Mouse (Mus musculus): ENCODE data around the gene Tmem131l. TPM values are rescaled to one million over a fixed set of nuclear protein-coding genes. Genes with fewer than 3 reads are reported as not detected.
"Not testable (repeated sequence)": the region's sequence is repeated elsewhere in the genome, so short reads cannot be mapped to it uniquely, and the experiment has no call there.

Gene Tmem131l
- polyA plus RNA-seq, 1 experiment from 2014 or later, result 89.0 TPM

- DNase-seq (ENCODE audit: low spot score) (no peak), ATAC-seq (ENCODE audit: low FRiP score) (no peak)
- H3K4me2 ChIP-seq (replicated peaks; ENCODE audit: low read depth, low read length), result no peak overlapping the region
- H3K27me3 ChIP-seq (ENCODE audit: control insufficient read depth, insufficient read depth, low read length), result no peaks in the 10 kb centered on the region
- no peaks in the 10 kb centered on the region for H3K4me1 ChIP-seq (replicated peaks; ENCODE audit: control insufficient read depth, insufficient read depth, low read length)
- H3K9me3 ChIP-seq (ENCODE audit: control insufficient read depth, low read length), result no peaks in the 10 kb centered on the region
- 98% methylated on average over 2 of the region's 2 CpGs for WGBS
- H3K4me3 ChIP-seq (ENCODE audit: low read depth, low read length), result no peak overlapping the region
- H3K27ac ChIP-seq (ENCODE audit: low read depth, low read length), result no peak overlapping the region
- H3K9ac ChIP-seq (ENCODE audit: low read depth, low read length), result no peak overlapping the region
- H3K36me3 ChIP-seq (ENCODE audit: control insufficient read depth, insufficient read depth, low read length), result no peaks in the 10 kb centered on the region
Observed at GRCm38 (mm10) chr3:83869776-83870175, 170.2 kb downstream of the Tmem131l start.

- H3K9ac ChIP-seq (ENCODE audit: low read depth, low read length); H3K4me1 ChIP-seq (replicated peaks; ENCODE audit: control insufficient read depth, insufficient read depth, low read length); H3K36me3 ChIP-seq (ENCODE audit: control insufficient read depth, insufficient read depth, low read length); H3K27ac ChIP-seq (ENCODE audit: low read depth, low read length); ATAC-seq (ENCODE audit: low FRiP score); H3K9me3 ChIP-seq (ENCODE audit: control insufficient read depth, low read length); H3K4me3 ChIP-seq (ENCODE audit: low read depth, low read length); DNase-seq (ENCODE audit: low spot score); H3K4me2 ChIP-seq (replicated peaks; ENCODE audit: low read depth, low read length); H3K27me3 ChIP-seq (ENCODE audit: control insufficient read depth, insufficient read depth, low read length): not testable (repeated sequence)
Observed at GRCm38 (mm10) chr3:83867026-83867425, 172.9 kb downstream of the Tmem131l start.

GRCm38 (mm10) chr3:83865216-83865615 is 174.8 kb downstream of the Tmem131l start:
- H3K4me2 ChIP-seq (replicated peaks; ENCODE audit: low read depth, low read length), result no peak overlapping the region
- no peaks in the 10 kb centered on the region for H3K27me3 ChIP-seq (ENCODE audit: control insufficient read depth, insufficient read depth, low read length)
- no peaks in the 10 kb centered on the region for H3K36me3 ChIP-seq (ENCODE audit: control insufficient read depth, insufficient read depth, low read length)
- H3K4me1 ChIP-seq (replicated peaks; ENCODE audit: control insufficient read depth, insufficient read depth, low read length), result no peaks in the 10 kb centered on the region
- no peak for DNase-seq (ENCODE audit: low spot score)
- H3K9me3 ChIP-seq (ENCODE audit: control insufficient read depth, low read length), result no peaks in the 10 kb centered on the region
- ATAC-seq (ENCODE audit: low FRiP score), result no peak
- 88% methylated on average over 2 of the region's 2 CpGs for WGBS
- H3K4me3 ChIP-seq (ENCODE audit: low read depth, low read length), result no peak overlapping the region
- no peak overlapping the region for H3K9ac ChIP-seq (ENCODE audit: low read depth, low read length)
- no peak overlapping the region for H3K27ac ChIP-seq (ENCODE audit: low read depth, low read length)

GRCm38 (mm10) chr3:83864064-83864548 is 175.9 kb downstream of the Tmem131l start:
- Histone ChIP-seq H3K4me1 (replicated peaks; ENCODE audit: control insufficient read depth, insufficient read depth, low read length) (no peaks in the 10 kb centered on the region), H3K27ac (ENCODE audit: low read depth, low read length) (no peak overlapping the region), H3K9me3 (ENCODE audit: control insufficient read depth, low read length) (no peaks in the 10 kb centered on the region), H3K4me3 (ENCODE audit: low read depth, low read length) (no peak overlapping the region), H3K9ac (ENCODE audit: low read depth, low read length) (no peak overlapping the region), H3K27me3 (ENCODE audit: control insufficient read depth, insufficient read depth, low read length) (no peaks in the 10 kb centered on the region), H3K36me3 (ENCODE audit: control insufficient read depth, insufficient read depth, low read length) (no peaks in the 10 kb centered on the region), H3K4me2 (replicated peaks; ENCODE audit: low read depth, low read length) (no peak overlapping the region)
- DNase-seq (ENCODE audit: low spot score) (no peak), ATAC-seq (ENCODE audit: low FRiP score) (no peak)
- WGBS, result 78% methylated on average over 9 of the region's 9 CpGs

GRCm38 (mm10) chr3:83862956-83863355 is 177.0 kb downstream of the Tmem131l start:
- Histone ChIP-seq H3K9ac (ENCODE audit: low read depth, low read length) (no peak overlapping the region), H3K4me3 (ENCODE audit: low read depth, low read length) (no peak overlapping the region), H3K27me3 (ENCODE audit: control insufficient read depth, insufficient read depth, low read length) (no peaks in the 10 kb centered on the region), H3K4me1 (replicated peaks; ENCODE audit: control insufficient read depth, insufficient read depth, low read length) (no peaks in the 10 kb centered on the region), H3K36me3 (ENCODE audit: control insufficient read depth, insufficient read depth, low read length) (no peaks in the 10 kb centered on the region), H3K27ac (ENCODE audit: low read depth, low read length) (no peak overlapping the region), H3K9me3 (ENCODE audit: control insufficient read depth, low read length) (no peaks in the 10 kb centered on the region), H3K4me2 (replicated peaks; ENCODE audit: low read depth, low read length) (no peak overlapping the region)
- DNase-seq (ENCODE audit: low spot score) (no peak), ATAC-seq (ENCODE audit: low FRiP score) (no peak)
- 33% methylated on average over 1 of the region's 1 CpGs for whole genome bisulfite sequencing

- Histone ChIP-seq H3K27me3 (ENCODE audit: control insufficient read depth, insufficient read depth, low read length) (no peaks in the 10 kb centered on the region), H3K4me2 (replicated peaks; ENCODE audit: low read depth, low read length) (no peak overlapping the region), H3K4me1 (replicated peaks; ENCODE audit: control insufficient read depth, insufficient read depth, low read length) (no peaks in the 10 kb centered on the region), H3K4me3 (ENCODE audit: low read depth, low read length) (no peak overlapping the region), H3K9ac (ENCODE audit: low read depth, low read length) (no peak overlapping the region), H3K27ac (ENCODE audit: low read depth, low read length) (no peak overlapping the region), H3K9me3 (ENCODE audit: control insufficient read depth, low read length) (no peaks in the 10 kb centered on the region), H3K36me3 (ENCODE audit: control insufficient read depth, insufficient read depth, low read length) (no peaks in the 10 kb centered on the region)
- DNase-seq (ENCODE audit: low spot score) (no peak), ATAC-seq (ENCODE audit: low FRiP score) (no peak)
- WGBS, result 95% methylated on average over 7 of the region's 7 CpGs
Observed at GRCm38 (mm10) chr3:83859595-83859994, 180.4 kb downstream of the Tmem131l start.

- H3K4me2 ChIP-seq (replicated peaks; ENCODE audit: low read depth, low read length), result no peak overlapping the region
- no peaks in the 10 kb centered on the region for H3K4me1 ChIP-seq (replicated peaks; ENCODE audit: control insufficient read depth, insufficient read depth, low read length)
- H3K4me3 ChIP-seq (ENCODE audit: low read depth, low read length), result no peak overlapping the region
- H3K9me3 ChIP-seq (ENCODE audit: control insufficient read depth, low read length), result no peaks in the 10 kb centered on the region
- 84% methylated on average over 3 of the region's 3 CpGs for WGBS
- no peak for DNase-seq (ENCODE audit: low spot score)
- no peak overlapping the region for H3K27ac ChIP-seq (ENCODE audit: low read depth, low read length)
- H3K27me3 ChIP-seq (ENCODE audit: control insufficient read depth, insufficient read depth, low read length), result no peaks in the 10 kb centered on the region
- no peaks in the 10 kb centered on the region for H3K36me3 ChIP-seq (ENCODE audit: control insufficient read depth, insufficient read depth, low read length)
- ATAC-seq (ENCODE audit: low FRiP score), result no peak
- H3K9ac ChIP-seq (ENCODE audit: low read depth, low read length), result no peak overlapping the region
Observed at GRCm38 (mm10) chr3:83859071-83859470, 180.9 kb downstream of the Tmem131l start.

GRCm38 (mm10) chr3:83857621-83858020 is 182.4 kb downstream of the Tmem131l start:
- DNase-seq (ENCODE audit: low spot score) (no peak), ATAC-seq (ENCODE audit: low FRiP score) (no peak)
- H3K36me3 ChIP-seq (ENCODE audit: control insufficient read depth, insufficient read depth, low read length), result no peaks in the 10 kb centered on the region
- H3K4me3 ChIP-seq (ENCODE audit: low read depth, low read length), result no peak overlapping the region
- WGBS, result 97% methylated on average over 13 of the region's 13 CpGs
- H3K4me2 ChIP-seq (replicated peaks; ENCODE audit: low read depth, low read length), result no peak overlapping the region
- H3K27me3 ChIP-seq (ENCODE audit: control insufficient read depth, insufficient read depth, low read length), result no peaks in the 10 kb centered on the region
- H3K9ac ChIP-seq (ENCODE audit: low read depth, low read length), result no peak overlapping the region
- no peaks in the 10 kb centered on the region for H3K9me3 ChIP-seq (ENCODE audit: control insufficient read depth, low read length)
- H3K27ac ChIP-seq (ENCODE audit: low read depth, low read length), result no peak overlapping the region
- H3K4me1 ChIP-seq (replicated peaks; ENCODE audit: control insufficient read depth, insufficient read depth, low read length), result no peaks in the 10 kb centered on the region

GRCm38 (mm10) chr3:83855643-83856042 is 184.3 kb downstream of the Tmem131l start:
- Histone ChIP-seq H3K4me2 (replicated peaks; ENCODE audit: low read depth, low read length) (no peak overlapping the region), H3K9me3 (ENCODE audit: control insufficient read depth, low read length) (no peaks in the 10 kb centered on the region), H3K27me3 (ENCODE audit: control insufficient read depth, insufficient read depth, low read length) (no peaks in the 10 kb centered on the region), H3K4me3 (ENCODE audit: low read depth, low read length) (no peak overlapping the region), H3K4me1 (replicated peaks; ENCODE audit: control insufficient read depth, insufficient read depth, low read length) (no peaks in the 10 kb centered on the region), H3K27ac (ENCODE audit: low read depth, low read length) (no peak overlapping the region), H3K36me3 (ENCODE audit: control insufficient read depth, insufficient read depth, low read length) (no peaks in the 10 kb centered on the region), H3K9ac (ENCODE audit: low read depth, low read length) (no peak overlapping the region)
- DNase-seq (ENCODE audit: low spot score) (no peak), ATAC-seq (ENCODE audit: low FRiP score) (no peak)
- 92% methylated on average over 5 of the region's 5 CpGs for WGBS
